Mouse (Mus musculus): ENCODE measurements around the gene Dera.

The Dera gene

DNA sequence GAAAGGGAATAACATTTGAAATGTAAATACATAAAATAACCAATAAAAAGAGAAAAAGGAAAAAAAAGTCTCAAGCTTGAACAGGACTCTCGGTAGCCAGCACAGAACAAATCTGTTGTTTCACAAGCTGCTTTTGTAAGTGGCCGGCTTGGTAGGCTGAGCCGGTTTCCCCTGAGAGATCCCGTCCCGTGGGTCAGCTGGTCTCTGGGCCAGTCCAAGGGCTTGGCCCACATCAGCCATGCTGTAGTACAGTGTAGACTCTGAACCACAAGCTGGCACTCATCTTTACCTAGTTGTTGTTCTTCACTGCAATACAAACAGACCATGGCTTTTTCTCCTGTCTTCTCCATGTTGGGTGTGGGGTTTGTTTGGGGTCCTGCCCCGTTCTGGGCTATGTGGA lies 53.0 kb downstream of the Dera start:
- DNase-seq, result no peak

DNA sequence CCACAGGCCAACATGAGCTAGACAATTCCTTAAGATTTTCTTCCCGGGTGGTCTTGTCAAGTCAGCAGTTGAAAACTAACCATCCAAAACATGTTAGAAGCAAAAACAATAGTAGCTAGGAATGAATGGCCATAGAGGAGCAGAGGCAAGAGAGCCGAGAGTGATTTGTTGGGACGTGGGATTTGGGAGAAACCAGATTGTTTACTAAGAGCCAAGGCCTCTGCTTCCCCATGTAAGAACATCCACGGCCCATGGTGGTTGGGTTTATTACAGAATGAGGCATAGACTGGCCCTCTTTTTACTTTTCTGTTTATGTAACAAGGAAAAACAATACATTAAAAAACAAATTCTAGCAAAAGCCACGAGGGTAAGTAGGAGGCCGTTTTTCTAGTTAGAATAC lies 54.4 kb downstream of the Dera start:
- no peak for DNase-seq

DNA sequence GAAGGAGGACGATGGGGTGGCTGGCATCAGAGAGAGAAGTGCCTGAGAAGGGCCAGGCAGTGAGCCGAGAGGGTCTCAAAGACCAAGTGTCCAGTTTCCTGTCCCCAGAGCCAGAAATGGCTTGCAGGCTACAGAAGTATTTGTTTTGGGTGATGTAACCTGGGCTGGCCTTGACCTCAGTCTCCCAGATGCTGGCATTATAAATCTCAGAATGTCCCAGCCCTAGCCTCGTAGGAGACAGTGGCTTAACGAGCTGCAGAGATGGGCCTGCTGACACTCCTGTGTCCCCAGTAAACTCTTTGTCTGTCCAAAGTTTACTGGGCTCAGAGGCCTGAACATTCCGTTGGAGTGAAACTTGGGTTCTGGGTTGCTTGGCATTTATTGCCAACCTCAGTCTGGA lies 55.8 kb downstream of the Dera start:
- no peak for DNase-seq

DNA sequence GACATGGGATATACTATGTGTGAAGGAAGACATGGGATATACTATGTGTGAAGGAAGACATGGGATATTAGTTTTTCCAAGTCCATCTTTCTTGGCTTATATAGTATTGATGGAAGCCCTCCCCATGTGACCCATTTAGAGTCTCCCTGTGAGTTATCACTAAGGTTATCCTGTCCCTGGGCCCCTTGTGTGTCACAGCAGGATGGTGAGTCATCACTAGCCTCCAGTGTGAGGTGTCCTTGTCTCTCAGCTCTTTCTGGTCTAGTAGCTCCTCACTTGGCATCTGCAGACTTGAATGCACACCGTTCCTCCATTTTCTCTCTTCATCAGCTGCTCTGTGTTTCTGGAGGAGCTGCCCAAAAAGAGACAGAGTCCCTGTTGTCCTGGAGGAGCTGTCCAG lies 59.7 kb downstream of the Dera start:
- DNase-seq, result no peak

DNA sequence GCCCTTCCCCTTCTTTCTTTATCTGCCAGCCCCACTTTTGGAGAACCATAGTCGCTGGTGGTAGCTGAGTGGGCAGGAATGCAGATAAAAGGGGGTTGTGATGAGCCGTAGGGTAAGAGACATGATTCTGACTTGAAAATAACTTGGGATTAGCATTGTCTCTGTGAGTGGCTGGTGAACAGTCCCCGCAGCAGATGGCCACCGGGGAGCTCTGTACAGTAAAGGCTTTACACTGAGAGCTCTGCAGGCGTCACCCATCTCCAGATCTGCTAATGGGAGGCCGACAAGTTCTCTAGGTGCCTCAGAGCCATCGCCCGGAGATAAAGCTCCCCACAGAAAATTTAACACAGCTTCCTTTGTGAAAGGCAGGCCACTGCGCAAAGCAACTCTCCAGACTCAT lies 62.2 kb downstream of the Dera start:
- DNase-seq, result no peak

DNA sequence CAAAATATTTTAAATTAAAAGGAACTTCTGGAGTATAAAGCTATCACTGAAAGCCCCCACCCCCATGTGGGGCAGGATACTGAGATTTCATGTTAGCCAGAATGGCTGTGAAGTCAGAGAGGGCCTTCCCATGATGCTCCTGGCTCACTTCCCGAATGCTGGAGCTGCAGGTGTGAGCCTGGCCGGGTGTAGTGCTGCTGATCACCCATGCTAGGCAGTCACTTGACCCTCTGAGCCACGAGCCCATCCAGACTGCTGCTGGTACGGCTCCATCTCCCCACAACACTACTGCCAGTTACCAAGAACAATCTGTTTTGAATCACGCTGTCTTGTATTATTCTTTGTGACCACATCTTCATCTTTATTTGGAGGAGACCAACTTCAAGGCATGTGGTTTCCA lies 68.2 kb downstream of the Dera start:
- no peak for DNase-seq

DNA sequence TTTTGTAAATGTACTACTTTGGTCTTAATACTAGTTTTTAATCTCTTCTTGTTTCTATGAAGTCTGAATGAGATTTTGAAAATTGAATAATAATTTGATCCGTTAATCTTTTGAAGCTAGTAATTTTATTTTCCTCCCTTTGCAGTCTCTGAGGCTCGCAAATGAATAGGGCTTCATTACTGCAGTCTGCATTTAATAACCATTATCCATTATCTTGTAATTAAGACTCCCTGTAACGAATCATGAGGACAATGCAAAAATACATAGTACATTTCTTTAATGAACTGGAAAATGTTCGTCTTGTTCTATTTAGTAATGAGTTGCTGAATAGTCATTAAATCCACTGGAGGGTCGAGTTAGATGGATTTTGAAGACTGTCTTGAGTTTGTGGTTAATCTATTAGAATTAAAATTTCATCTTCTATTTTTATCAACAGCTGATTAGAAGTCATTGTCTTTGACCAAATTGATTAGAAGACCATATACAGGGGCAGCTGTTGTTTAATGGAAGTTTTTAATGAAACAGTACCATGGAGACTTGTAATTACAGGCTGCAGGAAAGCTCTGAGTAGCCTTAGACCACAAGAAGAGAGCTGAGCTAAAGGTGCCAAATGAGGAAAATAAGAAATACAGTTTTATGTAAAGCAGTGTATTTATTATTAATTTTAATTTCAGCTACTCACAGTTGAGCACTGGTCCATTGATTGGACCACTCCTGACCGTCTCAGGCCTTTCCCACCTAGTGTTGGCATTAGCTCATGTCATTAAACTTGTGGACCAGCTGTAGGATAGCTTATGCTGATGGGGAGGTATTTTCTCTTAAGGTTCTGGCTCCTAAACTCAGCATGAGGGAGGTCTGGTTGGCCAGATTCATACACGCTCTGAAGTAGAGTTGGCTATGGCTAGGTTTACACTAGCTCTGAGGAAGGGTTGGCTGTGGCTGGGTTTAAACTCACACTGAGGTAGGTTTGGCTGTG lies 70.0 kb downstream of the Dera start:
- DNase-seq, result no peak

DNA sequence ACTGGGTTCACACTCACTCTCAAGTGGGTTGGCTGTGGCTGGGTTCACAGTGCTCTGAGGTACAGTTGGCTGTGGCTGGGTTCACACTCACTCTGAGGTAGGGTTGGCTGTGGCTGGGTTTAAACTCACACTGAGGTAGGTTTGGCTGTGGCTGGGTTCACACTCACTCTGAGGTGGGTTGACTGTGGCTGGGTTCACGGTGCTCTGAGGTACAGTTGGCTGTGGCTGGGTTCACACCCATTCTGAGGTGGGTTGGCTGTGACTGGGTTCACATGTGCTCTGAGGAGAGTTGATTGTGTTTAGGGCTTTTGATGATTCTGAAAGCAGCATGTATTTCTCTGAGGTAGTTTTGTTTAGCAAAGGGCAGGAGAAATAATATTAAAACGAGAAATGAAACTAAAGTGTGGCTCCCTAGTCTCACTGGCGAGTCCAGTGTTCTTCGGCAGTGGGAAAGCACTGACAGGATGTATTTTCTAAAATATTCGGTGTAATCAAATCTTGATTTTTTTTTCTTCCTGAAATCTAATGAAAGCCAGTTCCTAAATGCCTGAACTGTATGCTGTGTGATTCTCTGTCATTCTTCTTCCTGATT lies 70.8 kb downstream of the Dera start:
- no peak for DNase-seq

DNA sequence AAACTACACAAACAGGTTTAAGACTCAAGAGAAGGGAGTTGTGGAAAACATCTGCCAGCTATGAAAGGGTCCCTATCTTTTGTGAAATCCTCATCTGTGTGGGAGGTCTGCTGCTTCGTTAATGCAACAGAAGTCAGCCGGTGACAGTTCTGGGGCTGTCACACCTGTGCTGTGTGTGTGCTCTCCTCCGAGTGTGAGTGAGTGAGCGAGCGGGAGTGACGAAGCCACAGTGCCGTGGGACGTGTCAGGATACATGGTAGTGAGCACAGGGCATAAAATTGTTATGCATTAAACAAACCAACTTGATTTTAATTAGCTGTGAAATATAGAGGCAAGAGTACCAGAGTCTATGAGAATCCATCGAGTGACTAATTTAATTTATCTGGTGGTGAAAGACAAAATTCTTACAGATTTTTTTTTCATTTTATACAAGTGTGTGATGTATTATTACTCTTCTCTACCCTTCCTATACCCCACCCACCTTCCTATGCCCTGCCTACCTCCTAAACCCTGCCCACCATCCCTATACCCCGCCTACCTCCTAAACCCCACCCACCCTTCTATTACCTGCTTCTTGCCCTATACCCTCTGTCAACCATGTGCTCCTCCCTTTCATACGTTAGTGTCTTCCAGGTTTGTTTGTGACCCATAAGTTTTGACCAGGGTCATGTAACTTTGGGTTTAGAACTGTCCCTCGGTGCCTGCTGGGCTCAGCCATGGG lies 74.9 kb downstream of the Dera start:
- DNase-seq, result no peak

DNA sequence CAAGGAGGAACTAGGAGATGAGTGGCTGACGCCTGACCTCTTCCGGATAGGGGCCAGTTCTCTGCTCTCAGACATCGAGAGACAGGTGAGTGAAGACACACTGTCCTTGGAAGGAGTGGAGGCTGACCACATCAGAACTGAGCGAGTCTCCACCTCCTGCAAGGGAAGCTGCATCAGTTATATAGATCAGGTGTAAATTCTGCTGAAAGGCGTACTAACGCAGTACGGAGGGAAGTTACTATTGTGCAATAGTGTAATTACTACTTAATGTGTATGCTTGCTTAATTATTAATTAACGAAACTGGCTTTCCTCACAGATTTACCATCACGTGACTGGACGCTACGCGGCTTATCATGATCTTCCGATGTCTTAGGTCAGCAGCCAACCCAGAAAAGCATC lies 82.5 kb downstream of the Dera start:
- DNase-seq, result no peak

DNA sequence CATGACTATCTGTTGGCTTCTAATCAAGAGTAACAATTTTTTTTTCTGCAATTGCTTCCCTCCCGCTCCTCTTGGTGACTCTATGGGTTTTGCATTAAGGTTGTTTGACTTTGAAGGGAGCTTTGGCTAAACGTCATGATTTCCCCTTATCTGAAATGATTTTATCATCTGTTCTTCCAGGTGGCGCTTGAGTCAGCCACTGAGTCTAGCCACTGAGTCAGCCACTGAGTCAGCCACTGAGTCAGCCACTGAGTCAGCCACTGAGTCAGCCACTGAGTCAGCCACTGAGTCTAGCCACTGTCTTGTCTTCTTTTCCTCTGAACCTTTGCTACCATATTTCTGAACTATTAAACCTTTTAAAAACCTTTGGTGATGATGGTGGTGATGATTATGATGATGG lies 89.0 kb downstream of the Dera start:
- no peak for DNase-seq

DNA sequence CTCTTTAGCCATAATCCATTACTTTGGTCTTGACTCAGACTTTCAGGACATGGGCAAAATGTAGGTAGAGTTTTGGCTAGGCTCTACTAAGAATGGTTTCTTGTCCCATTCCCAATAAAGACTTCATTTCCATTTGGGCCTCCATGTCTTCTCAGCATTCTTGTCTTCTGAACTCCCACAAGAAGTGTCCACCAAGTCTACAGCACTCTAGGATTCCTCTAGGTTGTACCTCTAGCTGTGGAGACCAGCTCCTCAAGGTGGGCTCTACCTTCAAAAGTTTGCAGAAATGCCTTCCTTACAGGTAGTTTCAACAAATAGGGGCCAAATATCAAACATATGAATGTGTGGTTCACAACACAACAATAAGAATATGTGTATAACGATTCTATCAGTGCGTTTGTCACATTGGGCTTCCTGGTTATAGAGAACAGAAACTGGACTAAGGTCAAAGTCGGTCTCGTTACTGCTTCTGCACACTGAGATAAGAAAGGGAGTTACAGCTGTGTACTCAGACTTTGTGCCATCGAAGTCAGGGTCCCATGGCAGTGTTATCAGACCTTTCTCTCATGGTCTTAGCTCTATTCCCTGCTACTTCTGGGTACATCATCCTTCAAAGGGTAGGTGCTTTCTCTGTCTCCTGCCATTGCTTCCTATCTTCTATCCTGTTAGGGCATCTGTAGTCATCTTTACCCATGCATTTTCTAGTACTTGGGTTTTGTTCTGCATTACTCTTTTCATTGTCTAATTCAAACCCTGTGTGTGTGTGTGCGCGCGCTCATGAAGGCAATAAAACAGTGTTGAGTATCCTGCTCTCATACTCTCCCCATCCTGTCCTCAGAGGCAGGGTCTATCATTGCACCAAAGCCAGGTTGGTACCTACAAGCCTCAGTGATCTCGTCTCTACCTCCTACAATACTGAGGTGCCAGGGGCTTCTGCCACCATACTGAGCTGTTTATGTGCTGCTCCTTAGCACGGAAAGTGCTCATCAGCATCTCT lies 103.2 kb downstream of the Dera start:
- DNase-seq, result no peak

DNA sequence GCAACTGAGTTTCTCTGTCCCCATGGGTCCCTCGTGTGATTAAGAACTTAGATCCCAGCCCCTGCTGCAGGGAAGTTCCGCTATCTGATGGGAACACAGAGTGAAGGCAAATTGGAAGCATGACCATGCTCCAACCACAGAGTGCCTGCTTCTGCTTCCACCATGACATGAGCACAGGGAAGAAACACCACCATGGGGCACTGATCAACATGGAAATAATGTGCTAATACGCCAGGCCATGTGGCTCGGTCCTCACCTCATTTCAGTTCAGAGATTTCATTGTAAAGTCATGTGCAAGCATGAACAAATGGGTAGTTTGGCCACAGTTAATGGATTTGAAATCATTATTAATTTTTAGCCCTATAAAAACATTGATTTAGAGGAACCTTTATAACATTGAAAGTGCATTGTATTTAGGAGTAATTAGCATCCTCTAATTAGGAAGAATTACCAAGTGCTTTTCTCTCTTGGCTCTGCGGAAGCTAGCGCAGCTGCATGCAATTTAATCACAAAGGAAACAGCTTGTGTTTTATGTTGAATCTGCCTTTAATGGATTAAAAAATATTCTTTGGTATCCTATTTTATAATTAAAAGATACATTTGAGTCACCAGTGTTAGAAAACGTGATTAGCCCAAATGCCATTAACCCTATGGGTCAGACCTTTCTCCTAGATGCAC lies 115.7 kb downstream of the Dera start:
- DNase-seq, result no peak

DNA sequence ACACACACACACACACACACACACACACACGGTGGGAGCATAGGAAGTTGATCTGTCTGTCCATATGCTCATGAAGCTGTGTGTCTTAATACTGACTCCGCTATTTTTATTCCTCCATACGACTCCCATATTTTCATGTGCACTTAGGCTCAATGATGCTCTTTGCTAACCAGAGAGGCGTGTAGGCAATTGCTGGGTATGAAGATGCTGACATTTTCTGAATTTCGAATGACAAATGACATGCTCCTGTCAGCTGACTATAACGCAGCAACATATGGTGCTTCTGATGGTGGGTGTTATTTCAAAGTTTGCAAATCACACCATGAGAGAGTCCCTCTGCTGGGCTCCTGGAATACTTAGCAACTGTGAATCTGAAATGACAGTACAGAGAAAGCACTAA lies 116.3 kb downstream of the Dera start:
- no peak for DNase-seq

DNA sequence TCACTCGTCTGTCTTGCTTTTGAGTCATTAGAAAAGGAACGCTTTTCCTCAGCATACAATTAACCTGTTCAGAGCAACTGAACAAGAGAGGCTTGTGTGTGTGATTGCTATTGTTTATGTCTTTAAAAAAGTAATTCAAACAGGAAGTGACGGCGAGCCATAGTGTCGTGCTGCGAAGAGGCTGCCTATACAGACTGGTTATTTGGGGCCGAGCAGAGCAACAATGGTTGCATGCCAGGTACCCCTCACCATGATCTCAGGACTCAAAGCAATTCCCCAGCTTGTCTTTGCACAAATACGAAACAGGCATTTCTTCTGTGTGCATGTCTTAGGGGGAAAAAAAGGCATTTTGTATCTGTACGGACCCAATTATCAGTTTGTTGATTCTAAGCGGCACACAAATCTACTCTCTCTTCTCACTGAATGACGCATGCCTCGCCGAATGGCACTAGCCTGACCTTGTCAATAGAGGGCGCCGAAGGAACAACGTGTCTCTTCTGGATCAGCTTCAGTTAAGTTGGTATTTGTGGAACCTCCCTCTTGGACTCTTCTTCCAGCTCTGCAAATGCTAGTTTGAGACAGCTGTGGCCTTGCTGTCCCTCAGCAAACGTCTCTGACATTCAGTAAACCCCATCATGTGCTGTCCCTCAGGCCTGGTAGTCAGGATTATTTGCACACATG lies 117.8 kb downstream of the Dera start:
- DNase-seq, result peak; percentile 2

DNA sequence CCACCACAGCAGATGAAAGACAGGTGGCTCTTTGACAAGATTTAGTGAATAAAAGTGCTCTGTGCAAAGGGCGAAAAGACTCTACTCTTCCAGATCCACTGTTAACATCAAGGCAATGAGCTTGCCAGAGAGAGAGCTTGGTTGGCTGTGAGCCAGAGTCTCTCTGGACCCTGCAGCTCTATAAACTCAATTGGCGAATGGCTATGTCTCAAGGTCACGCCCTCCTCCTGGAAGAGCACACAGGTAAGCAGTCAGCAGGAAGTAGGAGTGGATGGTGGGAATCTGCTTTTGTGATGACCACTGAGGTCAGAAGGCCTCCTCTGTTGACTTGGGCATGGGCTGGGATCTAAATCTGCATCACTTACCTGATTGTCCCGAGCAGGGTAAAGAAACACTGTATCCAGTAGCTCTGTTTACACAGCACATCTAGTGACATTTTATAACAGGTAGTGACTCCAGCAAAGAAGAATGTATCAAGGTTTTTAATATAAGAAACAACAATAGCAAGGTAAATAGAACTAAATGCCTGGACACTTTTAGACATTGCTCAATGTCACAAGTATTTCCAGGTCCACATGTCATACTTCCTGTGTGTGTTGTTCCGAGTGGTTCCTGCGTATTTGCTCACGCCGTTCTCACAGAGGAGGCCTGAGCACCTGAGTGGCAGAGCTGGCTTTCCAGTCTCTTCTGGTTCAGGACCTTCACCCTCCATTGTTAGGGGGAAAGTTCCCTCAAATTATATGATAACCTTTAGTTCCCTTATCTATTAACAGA lies 120.3 kb downstream of the Dera start:
- DNase-seq, result no peak

DNA sequence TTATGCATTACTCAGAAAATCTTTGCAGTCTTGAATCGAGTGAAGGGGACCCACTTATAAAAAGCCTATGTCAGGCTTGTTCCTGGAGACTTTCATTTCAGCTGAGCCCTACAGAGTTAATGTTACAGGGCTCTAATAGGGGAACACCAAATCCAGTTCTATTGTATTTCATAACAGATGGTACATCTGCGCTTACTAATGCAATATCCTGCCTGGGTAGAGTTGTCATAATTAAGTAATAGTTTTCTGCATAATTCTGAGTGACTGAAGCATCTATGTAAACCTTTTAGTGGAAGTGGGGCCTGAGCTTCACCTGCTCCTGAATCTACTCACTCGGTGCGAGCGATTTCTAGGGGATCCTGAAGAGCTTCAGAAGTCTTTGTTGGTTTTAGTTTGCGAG lies 131.3 kb downstream of the Dera start:
- no peak for DNase-seq

DNA sequence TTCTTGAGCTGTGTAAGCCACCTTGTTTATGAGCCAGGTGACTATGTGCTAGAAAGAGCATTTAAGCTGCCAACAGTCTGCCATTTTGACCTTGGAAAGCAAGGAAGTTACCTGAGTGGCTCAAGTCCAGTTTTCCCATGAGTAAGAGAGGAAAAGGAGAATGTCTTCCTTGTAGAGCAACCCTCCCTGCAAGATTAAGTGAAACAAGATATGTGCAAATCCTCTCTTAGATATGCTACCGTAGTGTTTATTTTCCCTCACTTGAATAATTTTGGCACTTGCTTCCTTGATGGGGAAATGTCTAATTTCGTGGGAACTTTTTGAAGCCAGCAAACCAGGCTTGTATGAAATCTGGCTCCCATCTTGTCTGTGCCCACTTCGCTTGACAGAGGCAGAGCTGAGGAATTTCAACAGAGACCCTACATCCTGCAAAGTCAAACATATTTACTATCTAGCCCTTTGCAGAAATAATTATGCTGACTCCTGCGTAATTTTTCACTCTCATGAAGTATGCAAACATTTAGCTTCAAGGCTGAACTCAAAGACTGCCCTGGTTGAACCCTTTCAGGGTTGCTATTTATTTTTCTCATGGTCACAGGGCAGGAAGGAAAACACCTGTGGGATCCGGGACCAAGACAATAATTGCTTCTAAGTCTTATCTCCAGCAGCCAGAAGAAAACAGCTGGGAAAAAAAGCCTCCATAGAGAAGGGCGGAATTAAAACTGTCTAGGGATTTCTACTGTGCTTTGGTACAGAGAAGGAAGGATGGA lies 132.0 kb downstream of the Dera start:
- no peak for DNase-seq

DNA sequence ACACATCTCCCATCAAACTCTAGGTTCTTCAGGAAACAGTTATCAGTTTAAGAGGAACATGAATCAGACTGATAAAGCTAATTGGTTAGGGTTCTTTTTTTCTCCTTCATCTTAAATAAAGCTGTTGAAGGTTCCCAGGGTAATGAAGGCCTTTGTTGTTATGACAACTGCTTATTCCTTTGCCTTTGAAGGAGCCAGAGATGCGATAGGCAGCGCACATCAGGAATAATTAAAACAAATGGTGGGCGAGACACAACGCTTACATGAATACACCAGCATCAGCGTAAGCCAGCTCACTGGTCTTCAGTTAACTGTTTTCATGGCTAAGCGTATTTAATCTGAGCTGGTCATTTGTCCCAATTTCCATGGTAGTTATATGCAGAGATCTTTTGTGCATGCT lies 132.9 kb downstream of the Dera start:
- no peak for DNase-seq

DNA sequence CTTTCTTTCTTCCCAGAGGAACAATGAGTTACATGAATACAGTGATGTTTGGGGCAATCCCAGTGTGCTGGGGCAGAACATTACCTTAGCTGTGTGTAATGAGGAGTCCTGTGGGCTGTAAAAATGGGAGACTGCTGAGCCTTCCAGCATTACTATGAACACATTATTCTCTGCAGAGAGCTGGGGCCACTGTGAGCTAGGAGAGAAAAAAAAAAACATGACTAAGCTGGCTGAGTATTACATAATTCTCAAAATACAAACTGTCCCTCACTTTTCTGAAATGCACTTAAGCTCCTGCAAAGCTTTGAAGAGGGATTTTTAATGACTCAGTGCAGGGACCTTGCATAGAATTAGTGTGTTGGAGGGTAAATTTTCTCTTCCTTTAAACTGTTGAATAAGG lies 143.3 kb downstream of the Dera start:
- DNase-seq, result no peak
